Mouse (Mus musculus) thymus, adult 2 months (tissue): ENCODE measurements around the gene Cdc42ep4.

Experiments used
- CTCF ChIP-seq: fragments of 200-500 bp; IDR thresholded peaks from 2 replicates; pipeline ENCODE4 v1.5.1; 2012; ENCODE audit warnings: mild to moderate bottlenecking, control low read depth, low read length, moderate library complexity, borderline replicate concordance; ENCODE audit not compliant: control insufficient read depth, poor library complexity, insufficient read depth; ENCODE audit errors: extremely low read depth
- POLR2A ChIP-seq: fragments of 200-500 bp; IDR thresholded peaks from 2 replicates; pipeline ENCODE4 v1.6.1; 2012; ENCODE audit warnings: mild to moderate bottlenecking, low read length, control low read depth, moderate library complexity; ENCODE audit not compliant: control insufficient read depth, poor library complexity, insufficient read depth; ENCODE audit errors: extremely low read depth

DNA sequence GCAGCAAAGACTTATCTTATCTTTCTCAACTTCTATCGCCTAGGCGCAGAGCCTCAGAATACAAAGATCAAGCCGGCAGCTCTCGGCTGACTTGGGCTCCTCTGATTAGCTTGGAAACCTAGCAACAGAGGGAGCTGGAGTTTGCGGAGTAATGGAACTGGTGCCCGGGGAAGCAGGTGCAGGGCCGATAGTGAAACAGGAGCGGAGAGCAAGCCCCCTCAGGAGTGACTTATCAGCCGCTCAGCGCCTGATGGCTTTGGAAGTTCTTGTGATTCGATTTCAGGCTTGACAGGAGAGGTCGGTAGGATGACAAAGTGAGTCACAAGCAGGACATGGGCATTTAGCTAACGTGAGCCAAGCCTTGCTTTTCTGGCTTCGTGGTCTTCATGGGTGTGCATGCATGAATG lies 47.4 kb upstream of the Cdc42ep4 start:
- TF ChIP-seq POLR2A (no peak), CTCF (no peak)
